Mouse (Mus musculus): ENCODE results near the gene Dbh.
A peak's percentile ranks its signal among the peaks of the same experiment; 100 is the strongest.

Gene Dbh

GRCm38 (mm10) chr2:27162656-27163055 lies 2.4 kb upstream of the Dbh start:
- ATAC-seq (ENCODE audit: low TSS enrichment): no peak

- ATAC-seq (ENCODE audit: low TSS enrichment): peak; percentile 66
Measured at GRCm38 (mm10) chr2:27163851-27164250, 1.2 kb upstream of the Dbh start.

GRCm38 (mm10) chr2:27166074-27166473 lies 1.0 kb downstream of the Dbh start:
- no peak for ATAC-seq (ENCODE audit: low TSS enrichment)

GRCm38 (mm10) chr2:27166999-27167398 lies 2.0 kb downstream of the Dbh start:
- peak; percentile 65; the same call in 1 of the 2 replicates for ATAC-seq (ENCODE audit: low TSS enrichment)

GRCm38 (mm10) chr2:27174242-27174641 lies 9.2 kb downstream of the Dbh start:
- no peak for ATAC-seq (ENCODE audit: low TSS enrichment)

- no peak for ATAC-seq (ENCODE audit: low TSS enrichment)
Measured at GRCm38 (mm10) chr2:27175696-27176267, 10.7 kb downstream of the Dbh start.

GRCm38 (mm10) chr2:27179101-27179500 lies 14.1 kb downstream of the Dbh start:
- peak; percentile 73; the same call in 1 of the 2 replicates for ATAC-seq (ENCODE audit: low TSS enrichment)

GRCm38 (mm10) chr2:27181907-27182306 lies 16.9 kb downstream of the Dbh start:
- ATAC-seq (ENCODE audit: low TSS enrichment): no peak

GRCm38 (mm10) chr2:27183734-27184133 lies 18.7 kb downstream of the Dbh start:
- no peak for ATAC-seq (ENCODE audit: low TSS enrichment)

GRCm38 (mm10) chr2:27187531-27187930 lies 22.5 kb downstream of the Dbh start:
- ATAC-seq (ENCODE audit: low TSS enrichment): no peak

GRCm38 (mm10) chr2:27189994-27190393 lies 25.0 kb downstream of the Dbh start:
- ATAC-seq (ENCODE audit: low TSS enrichment): no peak

GRCm38 (mm10) chr2:27198551-27199246 lies 33.7 kb downstream of the Dbh start:
- ATAC-seq (ENCODE audit: low TSS enrichment): no peak

- ATAC-seq (ENCODE audit: low TSS enrichment): no peak
Measured at GRCm38 (mm10) chr2:27200586-27200985, 35.6 kb downstream of the Dbh start.

GRCm38 (mm10) chr2:27205666-27206065 lies 40.6 kb downstream of the Dbh start:
- peak; percentile 82 for ATAC-seq (ENCODE audit: low TSS enrichment)

GRCm38 (mm10) chr2:27206128-27206797 lies 41.2 kb downstream of the Dbh start:
- no peak for ATAC-seq (ENCODE audit: low TSS enrichment)

- ATAC-seq (ENCODE audit: low TSS enrichment): no peak
Measured at GRCm38 (mm10) chr2:27207126-27207525, 42.1 kb downstream of the Dbh start.

- no peak for ATAC-seq (ENCODE audit: low TSS enrichment)
Measured at GRCm38 (mm10) chr2:27209370-27209769, 44.3 kb downstream of the Dbh start.

- no peak for ATAC-seq (ENCODE audit: low TSS enrichment)
Measured at GRCm38 (mm10) chr2:27209816-27210215, 44.8 kb downstream of the Dbh start.

GRCm38 (mm10) chr2:27210255-27210654 lies 45.2 kb downstream of the Dbh start:
- ATAC-seq (ENCODE audit: low TSS enrichment): no peak

- no peak for ATAC-seq (ENCODE audit: low TSS enrichment)
Measured at GRCm38 (mm10) chr2:27210676-27211210, 45.7 kb downstream of the Dbh start.

- peak; percentile 79 for ATAC-seq (ENCODE audit: low TSS enrichment)
Measured at GRCm38 (mm10) chr2:27211966-27212893, 47.2 kb downstream of the Dbh start.

GRCm38 (mm10) chr2:27215537-27215936 lies 50.5 kb downstream of the Dbh start:
- ATAC-seq (ENCODE audit: low TSS enrichment): no peak
